In genomic region chr9:85842351-85843011, GRCm38 (mm10) we compare ENCODE assay signal across 8 mouse cellular contexts. TPM values are rescaled to one million over a fixed set of nuclear protein-coding genes. Genes with fewer than 3 reads are reported as not detected.
DNase-seq lines count a peak whose midpoint lies in the region; ATAC-seq and TF ChIP-seq lines count a peak whose summit lies in the region.

Gene Tpbg (plus strand): TSS chr9:85842380.

- WGBS in cerebellum, adult 2 months: under 1% methylated on average over 39 of the region's 39 CpGs
- under 1% methylated on average over 39 of the region's 39 CpGs for WGBS in hindbrain, embryonic 16.5 days
- under 1% methylated on average over 38 of the region's 39 CpGs for WGBS in limb, embryonic 13.5 days
- under 1% methylated on average over 39 of the region's 39 CpGs for WGBS in midbrain, embryonic 13.5 days

- peak within 1 kb of the TSS; percentile 40 for H3K4me3 ChIP-seq in erythroblast, embryonic 14.5 days (replicated peaks)
- H3K4me3 ChIP-seq in cerebellum, adult 2 months (replicated peaks; ENCODE audit: insufficient read depth, low read depth, low read length): peak within 1 kb of the TSS; percentile 82
- peak within 1 kb of the TSS; percentile 78 for H3K4me3 ChIP-seq in hindbrain, embryonic 16.5 days (ENCODE audit: low read length)
- peak within 1 kb of the TSS; percentile 73 for H3K4me3 ChIP-seq in limb, embryonic 13.5 days
- peak within 1 kb of the TSS; percentile 69 for H3K4me3 ChIP-seq in midbrain, embryonic 13.5 days (replicated peaks)

- H3K9ac ChIP-seq in hindbrain, embryonic 16.5 days (ENCODE audit: low read depth, low read length): peak within 1 kb of the TSS; percentile 83
- H3K9ac ChIP-seq in limb, embryonic 13.5 days: peak within 1 kb of the TSS; percentile 84
- peak within 1 kb of the TSS; percentile 80 for H3K9ac ChIP-seq in midbrain, embryonic 13.5 days (replicated peaks)

- no peaks in the 10 kb centered on the region for H3K4me1 ChIP-seq in erythroblast, embryonic 14.5 days (ENCODE audit: control insufficient read depth)
- no peaks in the 10 kb centered on the region for H3K4me1 ChIP-seq in cerebellum, adult 2 months (ENCODE audit: control insufficient read depth, insufficient read depth, low read length)
- H3K4me1 ChIP-seq in hindbrain, embryonic 16.5 days (ENCODE audit: control insufficient read depth, insufficient read depth, low read depth, low read length): peaks cover 11% of the 10 kb centered on the region
- peaks cover 19% of the 10 kb centered on the region for H3K4me1 ChIP-seq in limb, embryonic 13.5 days
- H3K4me1 ChIP-seq in midbrain, embryonic 13.5 days (replicated peaks): peaks cover 22% of the 10 kb centered on the region

- no peaks in the 10 kb centered on the region for H3K36me3 ChIP-seq in erythroblast, embryonic 14.5 days (ENCODE audit: control insufficient read depth)
- H3K36me3 ChIP-seq in hindbrain, embryonic 16.5 days (ENCODE audit: control insufficient read depth, insufficient read depth, low read length): no peaks in the 10 kb centered on the region
- H3K36me3 ChIP-seq in limb, embryonic 13.5 days: peaks cover 8% of the 10 kb centered on the region
- H3K36me3 ChIP-seq in midbrain, embryonic 13.5 days: 0 out of 2 replicates have a peak, but pooled peaks cover 1% of the 10 kb centered on the region

- TF ChIP-seq POLR2A in cerebellum, adult 2 months (IDR thresholded peaks at IDR 0.05; ENCODE audit: borderline replicate concordance, insufficient read depth, low read length): no peak

- TF ChIP-seq CTCF in cerebellum, adult 2 months (IDR thresholded peaks at IDR 0.05; ENCODE audit: borderline replicate concordance, insufficient read depth, low read depth, low read length): no peak

- ATAC-seq in erythroblast, adult 5-6 weeks (replicated peaks; ENCODE audit: low FRiP score, poor library complexity, severe bottlenecking): no peak
- peak; percentile 90 for ATAC-seq in hindbrain, embryonic 16.5 days
- ATAC-seq in limb, embryonic 13.5 days (ENCODE audit: low FRiP score, low read depth): peak; percentile 85
- ATAC-seq in midbrain, embryonic 13.5 days: peak; percentile 88

- no peak within 1 kb of the TSS for H3K27ac ChIP-seq in cerebellum, adult 2 months (ENCODE audit: insufficient read depth, low read length)
- peak within 1 kb of the TSS; percentile 84 for H3K27ac ChIP-seq in hindbrain, embryonic 16.5 days (ENCODE audit: low read depth, low read length)
- peak within 1 kb of the TSS; percentile 92 for H3K27ac ChIP-seq in limb, embryonic 13.5 days
- peak within 1 kb of the TSS; percentile 74 for H3K27ac ChIP-seq in midbrain, embryonic 13.5 days

- H3K4me2 ChIP-seq in hindbrain, embryonic 16.5 days (ENCODE audit: low read length): peak within 1 kb of the TSS; percentile 96
- H3K4me2 ChIP-seq in limb, embryonic 13.5 days (replicated peaks): peak within 1 kb of the TSS; percentile 95
- H3K4me2 ChIP-seq in midbrain, embryonic 13.5 days (replicated peaks): peak within 1 kb of the TSS; percentile 93

- peaks cover 60% of the 10 kb centered on the region for H3K27me3 ChIP-seq in erythroblast, embryonic 14.5 days (ENCODE audit: control insufficient read depth)
- H3K27me3 ChIP-seq in cerebellum, adult 2 months (ENCODE audit: control insufficient read depth, insufficient read depth, low read length): no peaks in the 10 kb centered on the region; the same call in 1 of the 2 replicates
- H3K27me3 ChIP-seq in hindbrain, embryonic 16.5 days (replicated peaks; ENCODE audit: control insufficient read depth, insufficient read depth, low read length): no peaks in the 10 kb centered on the region
- H3K27me3 ChIP-seq in limb, embryonic 13.5 days: peaks cover 8% of the 10 kb centered on the region
- peaks cover 14% of the 10 kb centered on the region for H3K27me3 ChIP-seq in midbrain, embryonic 13.5 days

- DNase-seq in cerebellum, adult 2 months: peak; percentile 8 to 37
- DNase-seq in frontal cortex, postnatal 36 days (ENCODE audit: low spot score in 2 of 2): peak; percentile 24 to 35
- DNase-seq in urinary bladder, postnatal 14 days (ENCODE audit: low spot score): peak; percentile 74

- no peaks in the 10 kb centered on the region; the same call in 1 of the 2 replicates for H3K9me3 ChIP-seq in erythroblast, embryonic 14.5 days (ENCODE audit: control insufficient read depth, low read length)
- no peaks in the 10 kb centered on the region; the same call in 1 of the 2 replicates for H3K9me3 ChIP-seq in hindbrain, embryonic 16.5 days (ENCODE audit: control insufficient read depth, low read length)
- no peaks in the 10 kb centered on the region for H3K9me3 ChIP-seq in limb, embryonic 13.5 days
- no peaks in the 10 kb centered on the region for H3K9me3 ChIP-seq in midbrain, embryonic 13.5 days

RNA-seq across cellular contexts. Expression of gene Tpbg, which starts in this region (rescaled TPM):
- polyA plus RNA-seq in erythroblast, embryonic 14.5 days (2012): 0.01 TPM in 1 of 2 replicates, not detected in the other
- total RNA-seq in erythroblast, adult 5-6 weeks (2015; ENCODE audit: low replicate concordance): not detected in 2 replicates
- total RNA-seq in erythroblast, adult 5-6 weeks (2017; ENCODE audit: low replicate concordance): not detected in 2 replicates
- polyA plus RNA-seq in cerebellum, adult 2 months (2012; rRNA removed): 10.2 and 15.7 TPM in 2 replicates
- 17.2 and 17.7 TPM in 2 replicates for polyA plus RNA-seq in hindbrain, embryonic 16.5 days (2015; fragmentation: Nextera tagmentation; extraction: Ambion mirVana)
- 20.7 and 20.9 TPM in 2 replicates for polyA plus RNA-seq in limb, embryonic 13.5 days (2015; fragmentation: Nextera tagmentation; extraction: Ambion mirVana)
- polyA plus RNA-seq in midbrain, embryonic 13.5 days (2015; fragmentation: Nextera tagmentation; extraction: Ambion mirVana): 15.4 and 25.4 TPM in 2 replicates

Comparison
In these comparisons a context has a peak if more than half of its experiments do, and no peak if none do; other contexts are left out.
1. RNA of gene Tpbg (polyA plus RNA-seq): 15.4 to 25.4 TPM in midbrain, embryonic 13.5 days, 20.7 to 20.9 TPM in limb, embryonic 13.5 days, 17.2 to 17.7 TPM in hindbrain, embryonic 16.5 days and 10.2 to 15.7 TPM in cerebellum, adult 2 months; 0.01 TPM in erythroblast, embryonic 14.5 days; every median in the first group is over 10 times any median in the second.
2. DNase-seq: peak in every context shown above with its lines; median percentile 74 in urinary bladder, postnatal 14 days; 30 in frontal cortex, postnatal 36 days; 22 in cerebellum, adult 2 months.
3. Peak in every context shown above with its lines, with median percentiles within 50 percentile points of each other: H3K4me3 ChIP-seq, H3K4me2 ChIP-seq and H3K9ac ChIP-seq.